Mouse (Mus musculus): ENCODE measurements around the gene Olfr1211.

Gene Olfr1211

GRCm38 (mm10) chr2:88938011-88938410 lies at the start of gene Olfr1211:
Olfr1211 (minus strand) TSS chr2:88938111.
- DNase-seq, result no peak

GRCm38 (mm10) chr2:88980181-88980580 lies 42.3 kb upstream of the Olfr1211 start, which contains the start of gene Gm13762:
Gm13762 (minus strand) TSS chr2:88980281.
- no peak for DNase-seq

GRCm38 (mm10) chr2:88953669-88954068 lies 15.8 kb upstream of the Olfr1211 start, which contains the start of gene Olfr1212:
Olfr1212 (plus strand) TSS chr2:88953969.
- no peak for DNase-seq

- DNase-seq, result no peak
These were observed 22.9 kb downstream of the Olfr1211 start, which contains the start of gene Olfr1209 for GRCm38 (mm10) chr2:88915057-88915456. Olfr1209 (minus strand) TSS chr2:88915157.

GRCm38 (mm10) chr2:88902211-88902610 lies 35.7 kb downstream of the Olfr1211 start, which contains the start of gene Olfr1208:
Olfr1208 (minus strand) TSS chr2:88902311.
- DNase-seq, result no peak

All from right cerebral cortex, postnatal 4 days (tissue).